Mouse (Mus musculus): Measurements from ENCODE around the gene Fbn1.

The Fbn1 gene

GRCm38 (mm10) chr2:125496696-125497095, 11.1 kb downstream of the Fbn1 start:
- DNase-seq, result no peak

GRCm38 (mm10) chr2:125494831-125495812, 12.7 kb downstream of the Fbn1 start:
- no peak for DNase-seq

- no peak for DNase-seq
Measured at GRCm38 (mm10) chr2:125494291-125494690, 13.5 kb downstream of the Fbn1 start.

GRCm38 (mm10) chr2:125492050-125492900, 15.5 kb downstream of the Fbn1 start:
- DNase-seq, result no peak

GRCm38 (mm10) chr2:125489979-125490378, 17.8 kb downstream of the Fbn1 start:
- DNase-seq, result no peak

GRCm38 (mm10) chr2:125484910-125485309, 22.9 kb downstream of the Fbn1 start:
- no peak for DNase-seq

GRCm38 (mm10) chr2:125484164-125484563, 23.6 kb downstream of the Fbn1 start:
- no peak for DNase-seq

- DNase-seq, result no peak
Measured at GRCm38 (mm10) chr2:125481531-125482317, 26.1 kb downstream of the Fbn1 start.

- DNase-seq, result no peak
Measured at GRCm38 (mm10) chr2:125481116-125481515, 26.7 kb downstream of the Fbn1 start.

GRCm38 (mm10) chr2:125480057-125480456, 27.7 kb downstream of the Fbn1 start:
- no peak for DNase-seq

- no peak for DNase-seq
Measured at GRCm38 (mm10) chr2:125478705-125479104, 29.1 kb downstream of the Fbn1 start.

- DNase-seq, result no peak
Measured at GRCm38 (mm10) chr2:125477367-125477766, 30.4 kb downstream of the Fbn1 start.

GRCm38 (mm10) chr2:125476231-125476630, 31.6 kb downstream of the Fbn1 start:
- no peak for DNase-seq

GRCm38 (mm10) chr2:125474690-125475089, 33.1 kb downstream of the Fbn1 start:
- no peak for DNase-seq

GRCm38 (mm10) chr2:125473228-125473627, 34.6 kb downstream of the Fbn1 start:
- DNase-seq, result no peak

GRCm38 (mm10) chr2:125471721-125472120, 36.1 kb downstream of the Fbn1 start:
- no peak for DNase-seq

- no peak for DNase-seq
Measured at GRCm38 (mm10) chr2:125470553-125471295, 37.1 kb downstream of the Fbn1 start.

GRCm38 (mm10) chr2:125464036-125464435, 43.8 kb downstream of the Fbn1 start:
- DNase-seq, result no peak

GRCm38 (mm10) chr2:125459087-125459486, 48.7 kb downstream of the Fbn1 start:
- no peak for DNase-seq

GRCm38 (mm10) chr2:125456059-125456789, 51.6 kb downstream of the Fbn1 start:
- DNase-seq, result peak; percentile 32

- no peak for DNase-seq
Measured at GRCm38 (mm10) chr2:125454781-125455180, 53.0 kb downstream of the Fbn1 start.

Data from thymus, postnatal 4 days (tissue).